Mouse (Mus musculus) macrophage (primary cell): ENCODE data around the gene Pkp1. TPM values are rescaled to one million over a fixed set of nuclear protein-coding genes. Genes with fewer than 3 reads are reported as not detected.

Experiments
- H3K27ac ChIP-seq: fragments of 350-480 bp; formaldehyde crosslinking; 2 replicates; pipeline ENCODE4 v1.9.0; 2021
- H3K36me3 ChIP-seq: fragments of 350-480 bp; formaldehyde crosslinking; 2 replicates; pipeline ENCODE4 v1.9.0; 2021; ENCODE audit errors: inconsistent target
- H3K4me3 ChIP-seq: fragments of 350-480 bp; formaldehyde crosslinking; 2 replicates; pipeline ENCODE4 v1.9.0; 2021; ENCODE audit errors: inconsistent target
- H3K79me2 ChIP-seq: fragments of 350-480 bp; formaldehyde crosslinking; 2 replicates; pipeline ENCODE4 v1.9.0; 2021; ENCODE audit errors: inconsistent target
- WGBS: methylation state at CpG from one replicate; pipeline ENCODE4 v1.1.7; 2026; ENCODE audit warnings: inconsistent platforms; ENCODE audit not compliant: missing documents; 5-methylcytosine and 5-hydroxymethylcytosine counted together
- polyA plus RNA-seq: library from polyadenylated mRNA; stranded (reverse); fragments of 250-400 nt; gene quantifications from 3 replicates; pipeline ENCODE4 v1.2.4, GENCODE M21; 2018; ENCODE audit warnings: inconsistent platforms

Gene Pkp1
- polyA plus RNA-seq, 1 experiment from 2014 or later, result not detected

GRCm38 (mm10) chr1:135891424-135892216 lies 27.4 kb downstream of the Pkp1 start:
- Histone ChIP-seq H3K79me2 (no peaks in the 10 kb centered on the region), H3K27ac (no peak overlapping the region), H3K4me3 (no peak overlapping the region), H3K36me3 (no peaks in the 10 kb centered on the region)
- WGBS, result 76% methylated on average over 11 of the region's 11 CpGs

GRCm38 (mm10) chr1:135889461-135890185 lies 29.4 kb downstream of the Pkp1 start:
- H3K27ac ChIP-seq, result no peak overlapping the region
- H3K79me2 ChIP-seq, result no peaks in the 10 kb centered on the region
- 80% methylated on average over 20 of the region's 20 CpGs for WGBS
- H3K36me3 ChIP-seq, result no peaks in the 10 kb centered on the region
- no peak overlapping the region for H3K4me3 ChIP-seq

- no peak overlapping the region for H3K4me3 ChIP-seq
- 31% methylated on average over 10 of the region's 10 CpGs for WGBS
- H3K79me2 ChIP-seq, result no peaks in the 10 kb centered on the region
Measured at GRCm38 (mm10) chr1:135882385-135883109, 36.5 kb downstream of the Pkp1 start.

GRCm38 (mm10) chr1:135877248-135877647 lies 41.8 kb downstream of the Pkp1 start:
- no peak overlapping the region for H3K27ac ChIP-seq
- H3K36me3 ChIP-seq, result no peaks in the 10 kb centered on the region
- no peak overlapping the region for H3K4me3 ChIP-seq
- no peaks in the 10 kb centered on the region for H3K79me2 ChIP-seq
- 91% methylated on average over 2 of the region's 2 CpGs for WGBS

More at GRCm38 (mm10) chr1:135882385-135883109, 36.5 kb downstream of the Pkp1 start:
- H3K27ac ChIP-seq, result no peak overlapping the region
- H3K36me3 ChIP-seq, result no peaks in the 10 kb centered on the region

- H3K36me3 ChIP-seq, result no peaks in the 10 kb centered on the region
- H3K4me3 ChIP-seq, result no peak overlapping the region
- no peaks in the 10 kb centered on the region for H3K79me2 ChIP-seq
- 89% methylated on average over 4 of the region's 4 CpGs for WGBS
- H3K27ac ChIP-seq, result no peak overlapping the region
Measured at GRCm38 (mm10) chr1:135872991-135873390, 46.0 kb downstream of the Pkp1 start.

- no peaks in the 10 kb centered on the region for H3K36me3 ChIP-seq
- H3K79me2 ChIP-seq, result no peaks in the 10 kb centered on the region
- 89% methylated on average over 6 of the region's 6 CpGs for WGBS
- H3K27ac ChIP-seq, result no peak overlapping the region
- no peak overlapping the region for H3K4me3 ChIP-seq
Measured at GRCm38 (mm10) chr1:135868570-135868969, 50.4 kb downstream of the Pkp1 start.

- H3K27ac ChIP-seq, result no peak overlapping the region
- H3K36me3 ChIP-seq, result no peaks in the 10 kb centered on the region
- no peak overlapping the region for H3K4me3 ChIP-seq
- H3K79me2 ChIP-seq, result no peaks in the 10 kb centered on the region
- WGBS, result 62% methylated on average over 19 of the region's 19 CpGs
Measured at GRCm38 (mm10) chr1:135865518-135866194, 53.4 kb downstream of the Pkp1 start.

- no peak overlapping the region for H3K27ac ChIP-seq
- WGBS, result 47% methylated on average over 6 of the region's 6 CpGs
- no peaks in the 10 kb centered on the region for H3K79me2 ChIP-seq
Measured at GRCm38 (mm10) chr1:135864830-135865229, 54.2 kb downstream of the Pkp1 start.

GRCm38 (mm10) chr1:135863786-135864335 lies 55.1 kb downstream of the Pkp1 start:
- no peaks in the 10 kb centered on the region for H3K36me3 ChIP-seq
- WGBS, result 90% methylated on average over 9 of the region's 9 CpGs
- no peak overlapping the region for H3K4me3 ChIP-seq
- no peak overlapping the region for H3K27ac ChIP-seq
- H3K79me2 ChIP-seq, result no peaks in the 10 kb centered on the region

More at GRCm38 (mm10) chr1:135864830-135865229, 54.2 kb downstream of the Pkp1 start:
- Histone ChIP-seq H3K4me3 (no peak overlapping the region), H3K36me3 (no peaks in the 10 kb centered on the region)

GRCm38 (mm10) chr1:135862561-135862960 lies 56.4 kb downstream of the Pkp1 start:
- H3K4me3 ChIP-seq, result no peak overlapping the region
- H3K79me2 ChIP-seq, result no peaks in the 10 kb centered on the region
- WGBS, result 93% methylated on average over 5 of the region's 5 CpGs
- H3K36me3 ChIP-seq, result no peaks in the 10 kb centered on the region
- no peak overlapping the region for H3K27ac ChIP-seq

GRCm38 (mm10) chr1:135861980-135862552 lies 56.9 kb downstream of the Pkp1 start:
- H3K36me3 ChIP-seq, result no peaks in the 10 kb centered on the region
- H3K27ac ChIP-seq, result no peak overlapping the region
- no peak overlapping the region for H3K4me3 ChIP-seq
- WGBS, result 63% methylated on average over 9 of the region's 9 CpGs
- no peaks in the 10 kb centered on the region for H3K79me2 ChIP-seq

- 75% methylated on average over 5 of the region's 5 CpGs for WGBS
- H3K27ac ChIP-seq, result no peak overlapping the region
- H3K36me3 ChIP-seq, result no peaks in the 10 kb centered on the region
Measured at GRCm38 (mm10) chr1:135861091-135861490, 57.9 kb downstream of the Pkp1 start.

GRCm38 (mm10) chr1:135858533-135858932 lies 60.5 kb downstream of the Pkp1 start:
- WGBS, result 99% methylated on average over 6 of the region's 7 CpGs
- H3K4me3 ChIP-seq, result no peak overlapping the region
- H3K36me3 ChIP-seq, result no peaks in the 10 kb centered on the region
- H3K27ac ChIP-seq, result no peak overlapping the region
- H3K79me2 ChIP-seq, result no peaks in the 10 kb centered on the region

More at GRCm38 (mm10) chr1:135861091-135861490, 57.9 kb downstream of the Pkp1 start:
- no peak overlapping the region for H3K4me3 ChIP-seq
- no peaks in the 10 kb centered on the region for H3K79me2 ChIP-seq
